Comparison of ENCODE assay signal across 9 mouse cellular contexts in genomic region chr9:64234768-64235435, GRCm38 (mm10). TPM values are rescaled to one million over a fixed set of nuclear protein-coding genes. Genes with fewer than 3 reads are reported as not detected.
DNase-seq lines count a peak whose midpoint lies in the region; ATAC-seq and TF ChIP-seq lines count a peak whose summit lies in the region.
"Had no signal": no experiment of that assay in that cellular context is flagged by ENCODE, and none has a peak within 500 bp of the region (broad histone marks: within the 10 kb centered on the region; RNA-seq: fewer than 3 reads in every experiment).

Gene Uchl4, plus strand, starts transcription at chr9:64235201.

- no peaks in the 10 kb centered on the region for H3K27me3 ChIP-seq in intestine, embryonic 14.5 days (replicated peaks; ENCODE audit: control insufficient read depth, insufficient read depth, low read length)
- H3K27me3 ChIP-seq in intestine, postnatal 0 days (replicated peaks; ENCODE audit: control insufficient read depth, insufficient read depth, low read length) = no peaks in the 10 kb centered on the region

- peaks cover 46% of the 10 kb centered on the region for H3K4me1 ChIP-seq in intestine, embryonic 14.5 days (replicated peaks; ENCODE audit: control insufficient read depth, insufficient read depth, low read length)
- H3K4me1 ChIP-seq in intestine, postnatal 0 days (replicated peaks; ENCODE audit: control insufficient read depth, insufficient read depth, low read length) = peaks cover 4% of the 10 kb centered on the region; the same call in 1 of the 2 replicates
- peaks cover 20% of the 10 kb centered on the region for H3K4me1 ChIP-seq in brown adipose tissue, adult 24 weeks (ENCODE audit: control insufficient read depth, insufficient read depth, insufficient read length, low read length)
- peaks cover 7% of the 10 kb centered on the region for H3K4me1 ChIP-seq in embryonic fibroblast, embryonic 13.5 days (ENCODE audit: control insufficient read depth, insufficient read depth, low read length)

- H3K4me3 ChIP-seq in intestine, embryonic 14.5 days (ENCODE audit: low read depth, low read length) = no peak within 1 kb of the TSS
- H3K4me3 ChIP-seq in intestine, postnatal 0 days (ENCODE audit: low read depth, low read length) = no peak within 1 kb of the TSS
- no peak within 1 kb of the TSS for H3K4me3 ChIP-seq in brown adipose tissue, adult 24 weeks (ENCODE audit: insufficient read depth, low read depth, low read length)
- H3K4me3 ChIP-seq in embryonic fibroblast, embryonic 13.5 days (ENCODE audit: insufficient read depth, low read length) = no peak within 1 kb of the TSS

- TF ChIP-seq POLR2A in embryonic fibroblast, embryonic 13.5 days (IDR thresholded peaks at IDR 0.05; ENCODE audit: low read depth, low read length) = no peak

- TF ChIP-seq CTCF in intestine, postnatal 0 days (IDR thresholded peaks at IDR 0.05; ENCODE audit: low read depth) = no peak
- TF ChIP-seq CTCF in embryonic fibroblast, embryonic 13.5 days (IDR thresholded peaks at IDR 0.05; ENCODE audit: borderline replicate concordance, insufficient read depth, low read length) = no peak

- ATAC-seq in intestine, embryonic 14.5 days (replicated peaks; ENCODE audit: low FRiP score, low TSS enrichment, low read depth) = no peak
- ATAC-seq in intestine, postnatal 0 days = no peak

- H3K27ac ChIP-seq in intestine, embryonic 14.5 days (ENCODE audit: low read depth) = peak within 1 kb of the TSS; percentile 43; the same call in 1 of the 2 replicates
- H3K27ac ChIP-seq in intestine, postnatal 0 days (ENCODE audit: low read depth, low read length) = no peak within 1 kb of the TSS
- H3K27ac ChIP-seq in brown adipose tissue, adult 24 weeks (replicated peaks; ENCODE audit: low read depth, low read length) = peak within 1 kb of the TSS; percentile 30; the same call in 1 of the 2 replicates
- 0 out of 2 replicates have a peak within 1 kb of the TSS, but pooled peaks have one; percentile 13 for H3K27ac ChIP-seq in embryonic fibroblast, embryonic 13.5 days (ENCODE audit: insufficient read depth, low read length)

- H3K36me3 ChIP-seq in intestine, embryonic 14.5 days (ENCODE audit: control insufficient read depth, insufficient read depth, low read length) = no peaks in the 10 kb centered on the region; the same call in 1 of the 2 replicates
- H3K36me3 ChIP-seq in intestine, postnatal 0 days (ENCODE audit: control insufficient read depth, insufficient read depth) = no peaks in the 10 kb centered on the region

- 88% methylated on average over 8 of the region's 8 CpGs for WGBS in intestine, embryonic 14.5 days
- 79% methylated on average over 8 of the region's 8 CpGs for WGBS in intestine, postnatal 0 days

- H3K9me3 ChIP-seq in intestine, embryonic 14.5 days (ENCODE audit: control insufficient read depth, low read length) = no peaks in the 10 kb centered on the region
- no peaks in the 10 kb centered on the region for H3K9me3 ChIP-seq in intestine, postnatal 0 days (ENCODE audit: control insufficient read depth)

- no peak within 1 kb of the TSS for H3K9ac ChIP-seq in intestine, embryonic 14.5 days (ENCODE audit: low read length)
- H3K9ac ChIP-seq in intestine, postnatal 0 days (ENCODE audit: low read depth, low read length) = no peak within 1 kb of the TSS

- H3K4me2 ChIP-seq in intestine, embryonic 14.5 days (ENCODE audit: low read length) = no peak within 1 kb of the TSS
- no peak within 1 kb of the TSS for H3K4me2 ChIP-seq in intestine, postnatal 0 days (replicated peaks; ENCODE audit: low read depth)

- DNase-seq in intestine, embryonic 14.5 days (ENCODE audit: low spot score) = no peak
- peak; percentile 47 for DNase-seq in kidney, postnatal 14 days
- no peak for DNase-seq in embryo, embryonic 11 days
- DNase-seq in right cerebral cortex, postnatal 14 days = no peak
- no peak for DNase-seq in thymus, postnatal 4 days

RNA-seq across cellular contexts. Expression of gene Uchl4, which starts in this region (rescaled TPM):
- polyA plus RNA-seq in intestine, embryonic 14.5 days (2014; fragmentation: Nextera tagmentation; extraction: Ambion mirVana) = 3.7 and 4.2 TPM in 2 replicates
- polyA plus RNA-seq in intestine, postnatal 0 days (2015; fragmentation: Nextera tagmentation; extraction: Ambion mirVana) = 1.8 and 2.0 TPM in 2 replicates
- 3.3 and 7.9 TPM in 2 replicates for polyA plus RNA-seq in brown adipose tissue, adult 24 weeks (2012; ENCODE audit: insufficient read depth, insufficient read length, missing spikeins)
- polyA plus RNA-seq in embryonic fibroblast, embryonic 13.5 days (2011; ENCODE audit: insufficient read length, low read depth, missing spikeins) = 2.5 and 3.1 TPM in 2 replicates
- polyA plus RNA-seq: spleen, adult 2 months had no signal
